Mouse (Mus musculus): Measurements from ENCODE around the gene Sept9. TPM values are rescaled to one million over a fixed set of nuclear protein-coding genes. Genes with fewer than 3 reads are reported as not detected.
"Not testable (repeated sequence)": the region's sequence is repeated elsewhere in the genome, so short reads cannot be mapped to it uniquely, and the experiment has no call there.

Gene Sept9
- polyA plus RNA-seq, 1 experiment from 2014 or later: 265 TPM

GRCm38 (mm10) chr11:117320482-117320881 is 121.0 kb downstream of the Sept9 start:
- Histone ChIP-seq H3K9me3 (replicated peaks) (no peaks in the 10 kb centered on the region), H3K36me3 (peaks cover 8% of the 10 kb centered on the region; the same call in 1 of the 2 replicates), H3K27ac (peak overlapping the region; percentile 85), H3K4me3 (peak overlapping the region; percentile 35), H3K27me3 (ENCODE audit: low read depth, poor library complexity, severe bottlenecking) (no peaks in the 10 kb centered on the region), H3K4me1 (peaks cover 99% of the 10 kb centered on the region)
- WGBS: 62% methylated on average over 3 of the region's 3 CpGs
- no peak for DNase-seq (ENCODE audit: low spot score)

DNA sequence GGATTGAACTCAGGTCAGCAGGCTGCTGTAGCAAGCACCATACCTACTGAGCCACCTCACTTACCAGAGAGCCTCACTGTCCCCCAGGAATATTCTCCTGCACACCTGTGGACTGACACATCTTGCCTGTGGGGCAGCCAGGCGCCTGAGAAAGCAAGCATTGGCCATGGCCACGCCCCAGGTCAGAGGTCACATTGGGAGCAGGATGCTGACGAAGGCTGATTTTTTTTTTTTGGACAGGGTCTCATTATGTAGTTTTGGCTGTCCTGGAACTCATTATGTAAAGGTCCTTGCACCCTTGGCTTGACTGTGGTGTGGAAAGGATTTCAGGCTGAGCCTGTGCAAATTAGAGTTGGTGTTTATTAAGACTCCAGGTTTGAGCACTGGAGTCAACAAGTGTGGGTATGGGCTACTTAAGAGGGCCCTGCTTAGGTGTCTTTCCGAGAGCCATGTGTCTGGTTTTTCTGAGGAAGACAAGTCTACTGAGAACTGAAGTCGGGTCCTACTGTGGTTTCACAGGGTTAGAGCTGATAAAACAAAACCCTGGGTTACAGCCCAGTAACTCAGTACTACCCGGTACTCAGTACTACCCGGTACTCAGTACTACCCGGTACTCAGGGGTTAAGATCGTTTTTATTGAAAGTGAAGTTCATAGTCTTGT is 122.0 kb downstream of the Sept9 start:
- 57% methylated on average over 9 of the region's 9 CpGs for WGBS
- H3K4me1 ChIP-seq: peaks cover 99% of the 10 kb centered on the region

DNA sequence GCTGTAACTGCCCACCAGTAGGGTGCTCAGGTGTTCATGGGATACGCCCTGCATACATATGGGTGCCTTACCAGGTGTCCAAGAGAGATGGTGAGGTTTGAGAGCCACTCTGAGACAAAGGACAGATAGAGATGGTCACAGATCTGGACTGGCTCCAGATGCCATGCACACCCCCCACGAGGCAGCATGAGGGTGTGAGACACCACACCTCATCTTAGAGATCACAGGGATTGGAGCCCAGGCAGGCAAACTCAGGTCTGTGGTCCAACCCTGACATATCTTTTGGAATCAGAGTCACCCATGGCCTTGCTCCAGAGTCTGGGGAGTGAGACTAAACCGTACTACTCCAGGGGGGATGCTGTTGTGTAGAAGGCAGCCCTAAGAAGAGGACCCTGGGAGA is 122.8 kb downstream of the Sept9 start:
- Histone ChIP-seq H3K9me3 (replicated peaks) (no peaks in the 10 kb centered on the region), H3K4me3 (no peak overlapping the region), H3K27ac (peak overlapping the region; percentile 57), H3K27me3 (ENCODE audit: low read depth, poor library complexity, severe bottlenecking) (no peaks in the 10 kb centered on the region), H3K4me1 (peaks cover 99% of the 10 kb centered on the region), H3K36me3 (peaks cover 9% of the 10 kb centered on the region)
- no peak for DNase-seq (ENCODE audit: low spot score)
- 79% methylated on average over 3 of the region's 3 CpGs for WGBS

More for the DNA sequence above, 122.0 kb downstream of the Sept9 start:
- no peaks in the 10 kb centered on the region for H3K27me3 ChIP-seq (ENCODE audit: low read depth, poor library complexity, severe bottlenecking)
- H3K4me3 ChIP-seq: no peak overlapping the region
- no peaks in the 10 kb centered on the region for H3K9me3 ChIP-seq (replicated peaks)
- peak overlapping the region; percentile 57; the same call in 1 of the 2 replicates for H3K27ac ChIP-seq
- H3K36me3 ChIP-seq: peaks cover 3% of the 10 kb centered on the region; the same call in 1 of the 2 replicates
- peak; percentile 76 for DNase-seq (ENCODE audit: low spot score)

- H3K27ac ChIP-seq: peak overlapping the region; percentile 57
- H3K36me3 ChIP-seq: peaks cover 9% of the 10 kb centered on the region
- H3K4me1 ChIP-seq: peaks cover 95% of the 10 kb centered on the region
- H3K4me3 ChIP-seq: no peak overlapping the region
- 75% methylated on average over 15 of the region's 15 CpGs for WGBS
- DNase-seq (ENCODE audit: low spot score): no peak
- no peaks in the 10 kb centered on the region for H3K27me3 ChIP-seq (ENCODE audit: low read depth, poor library complexity, severe bottlenecking)
- H3K9me3 ChIP-seq (replicated peaks): no peaks in the 10 kb centered on the region
Observed at GRCm38 (mm10) chr11:117322730-117323579, 123.5 kb downstream of the Sept9 start.

- no peak overlapping the region for H3K4me3 ChIP-seq
- H3K36me3 ChIP-seq: peaks cover 12% of the 10 kb centered on the region
- H3K27ac ChIP-seq: peak overlapping the region; percentile 11
- 75% methylated on average over 12 of the region's 12 CpGs for WGBS
- no peaks in the 10 kb centered on the region for H3K9me3 ChIP-seq (replicated peaks)
- H3K4me1 ChIP-seq: peaks cover 86% of the 10 kb centered on the region
- DNase-seq (ENCODE audit: low spot score): no peak
- H3K27me3 ChIP-seq (ENCODE audit: low read depth, poor library complexity, severe bottlenecking): no peaks in the 10 kb centered on the region
Observed at GRCm38 (mm10) chr11:117323976-117324574, 124.6 kb downstream of the Sept9 start.

GRCm38 (mm10) chr11:117324718-117325117 is 125.3 kb downstream of the Sept9 start:
- H3K36me3 ChIP-seq: peaks cover 19% of the 10 kb centered on the region
- H3K4me1 ChIP-seq: peaks cover 83% of the 10 kb centered on the region
- not testable (repeated sequence) for DNase-seq (ENCODE audit: low spot score); H3K4me3 ChIP-seq; H3K9me3 ChIP-seq (replicated peaks); H3K27me3 ChIP-seq (ENCODE audit: low read depth, poor library complexity, severe bottlenecking)
- 89% methylated on average over 5 of the region's 5 CpGs for WGBS
- H3K27ac ChIP-seq: peak overlapping the region; percentile 71; the same call in 1 of the 2 replicates

- Histone ChIP-seq H3K4me1 (peaks cover 83% of the 10 kb centered on the region), H3K4me3 (no peak overlapping the region), H3K27ac (peak overlapping the region; percentile 71), H3K36me3 (peaks cover 20% of the 10 kb centered on the region), H3K9me3 (replicated peaks) (no peaks in the 10 kb centered on the region), H3K27me3 (ENCODE audit: low read depth, poor library complexity, severe bottlenecking) (no peaks in the 10 kb centered on the region)
- 57% methylated on average over 5 of the region's 5 CpGs for WGBS
- DNase-seq (ENCODE audit: low spot score): no peak
Observed at GRCm38 (mm10) chr11:117325131-117325467, 125.6 kb downstream of the Sept9 start.

DNA sequence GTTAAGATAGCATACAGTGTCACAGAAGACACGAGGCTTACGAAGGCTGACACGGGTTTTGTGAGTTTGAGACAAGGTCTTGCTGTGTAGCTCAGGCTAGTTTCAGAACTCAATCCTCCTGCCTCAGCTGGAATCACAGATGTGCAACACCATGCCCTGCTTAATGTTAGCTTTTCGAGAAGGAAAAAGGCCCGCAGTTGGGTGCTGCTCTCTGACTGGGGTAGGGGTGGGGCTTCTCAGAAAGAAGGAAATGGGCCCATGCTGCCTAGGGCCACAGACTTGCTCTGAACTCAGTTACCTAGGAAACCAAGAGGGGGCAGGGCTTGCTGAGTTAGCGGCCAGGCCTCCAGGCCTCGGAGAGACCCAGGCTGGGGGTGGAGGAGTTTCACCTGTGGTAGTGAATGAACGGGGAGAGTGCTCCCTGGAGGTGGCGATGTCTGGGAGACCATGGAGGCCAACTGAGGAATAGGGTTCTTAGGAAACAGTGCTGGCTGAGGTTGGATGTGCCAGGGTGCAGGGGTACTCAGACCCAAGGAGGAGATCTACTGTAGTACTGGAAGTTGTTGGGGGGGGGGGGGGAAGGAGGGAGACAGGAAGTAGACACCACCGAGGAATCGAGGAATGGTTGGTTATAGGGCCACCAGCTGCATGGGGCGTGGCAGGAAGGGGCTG is 126.1 kb downstream of the Sept9 start:
- H3K4me1 ChIP-seq: peaks cover 83% of the 10 kb centered on the region
- H3K36me3 ChIP-seq: peaks cover 20% of the 10 kb centered on the region
- no peak for DNase-seq (ENCODE audit: low spot score)
- 28% methylated on average over 12 of the region's 12 CpGs for WGBS
- H3K4me3 ChIP-seq: peak overlapping the region; percentile 16; the same call in 1 of the 2 replicates
- H3K27ac ChIP-seq: peak overlapping the region; percentile 71
- no peaks in the 10 kb centered on the region for H3K27me3 ChIP-seq (ENCODE audit: low read depth, poor library complexity, severe bottlenecking)
- no peaks in the 10 kb centered on the region for H3K9me3 ChIP-seq (replicated peaks)

DNA sequence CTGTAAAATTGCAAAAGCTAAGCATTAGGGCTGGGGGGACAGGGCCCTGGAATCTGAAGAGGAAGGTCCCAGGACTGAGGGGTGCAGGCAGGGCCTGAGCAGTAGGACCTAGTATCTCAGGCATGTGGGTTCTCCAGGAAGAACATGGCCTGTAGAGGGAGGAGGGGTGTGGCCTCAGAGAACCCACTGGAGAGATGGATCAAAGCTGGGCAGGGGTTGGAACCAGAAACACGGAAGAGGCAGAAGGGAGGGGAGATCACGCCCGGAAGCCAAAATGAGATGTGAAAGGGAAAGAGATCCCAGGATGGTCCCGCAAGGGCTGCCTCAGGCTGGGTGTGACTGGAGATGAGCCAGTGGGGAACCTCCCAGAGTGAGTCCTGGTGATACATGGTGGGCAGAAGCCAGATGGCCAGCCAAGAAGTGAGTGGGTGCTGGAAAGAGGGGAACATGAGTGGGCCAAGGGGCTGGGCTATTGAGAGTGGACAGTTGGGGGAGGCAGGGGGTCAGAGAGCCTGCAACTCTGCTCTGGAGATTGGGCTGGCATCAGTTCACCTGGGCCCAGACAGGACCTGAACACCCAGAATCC is 126.8 kb downstream of the Sept9 start:
- no peaks in the 10 kb centered on the region for H3K9me3 ChIP-seq (replicated peaks)

GRCm38 (mm10) chr11:117326867-117327600 is 127.6 kb downstream of the Sept9 start:
- Histone ChIP-seq H3K27me3 (ENCODE audit: low read depth, poor library complexity, severe bottlenecking) (no peaks in the 10 kb centered on the region), H3K27ac (peak overlapping the region; percentile 71), H3K4me3 (no peak overlapping the region), H3K9me3 (replicated peaks) (no peaks in the 10 kb centered on the region), H3K4me1 (peaks cover 84% of the 10 kb centered on the region), H3K36me3 (peaks cover 20% of the 10 kb centered on the region)
- WGBS: 85% methylated on average over 16 of the region's 16 CpGs
- DNase-seq (ENCODE audit: low spot score): no peak

More for the DNA sequence above, 126.8 kb downstream of the Sept9 start:
- WGBS: 63% methylated on average over 4 of the region's 4 CpGs
- Histone ChIP-seq H3K4me1 (peaks cover 84% of the 10 kb centered on the region), H3K36me3 (peaks cover 20% of the 10 kb centered on the region), H3K4me3 (0 out of 2 replicates have a peak overlapping the region, but pooled peaks have one; percentile 16), H3K27me3 (ENCODE audit: low read depth, poor library complexity, severe bottlenecking) (no peaks in the 10 kb centered on the region), H3K27ac (peak overlapping the region; percentile 71)
- no peak for DNase-seq (ENCODE audit: low spot score)

GRCm38 (mm10) chr11:117327633-117328032 is 128.2 kb downstream of the Sept9 start:
- no peak for DNase-seq (ENCODE audit: low spot score)
- Histone ChIP-seq H3K9me3 (replicated peaks) (no peaks in the 10 kb centered on the region), H3K27me3 (ENCODE audit: low read depth, poor library complexity, severe bottlenecking) (no peaks in the 10 kb centered on the region), H3K27ac (no peak overlapping the region), H3K36me3 (peaks cover 20% of the 10 kb centered on the region), H3K4me3 (no peak overlapping the region), H3K4me1 (peaks cover 84% of the 10 kb centered on the region)
- WGBS: 88% methylated on average over 5 of the region's 5 CpGs
